Mouse (Mus musculus): ENCODE data around the gene Adam12. TPM values are rescaled to one million over a fixed set of nuclear protein-coding genes. Genes with fewer than 3 reads are reported as not detected.

Adam12 gene
- polyA plus RNA-seq, 1 experiment from 2014 or later = 9.4 TPM

DNA sequence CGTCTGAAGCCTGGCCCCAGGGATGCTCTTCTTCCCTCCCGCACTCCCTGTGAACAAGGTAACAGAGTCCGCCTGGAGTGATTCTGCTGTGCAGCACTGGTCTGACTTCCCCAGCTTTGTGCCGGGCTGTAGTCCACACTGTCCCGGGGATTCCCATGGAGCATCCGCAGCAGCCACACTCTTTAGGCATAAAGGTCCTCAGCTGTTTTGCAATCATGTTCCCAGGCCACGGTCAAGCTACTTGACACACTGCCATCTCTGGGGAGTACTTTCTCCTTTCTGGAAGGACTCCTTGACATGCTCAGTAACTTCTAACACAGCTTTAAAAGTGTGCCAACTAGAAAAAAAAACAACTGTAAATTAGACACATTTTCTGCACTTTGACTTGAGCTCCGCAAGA, 116.5 kb downstream of the Adam12 start:
- DNase-seq (ENCODE audit: low read depth, low spot score) = no peak
- POLR2A ChIA-PET = no interaction called here
- H3K27me3 ChIP-seq = no peaks in the 10 kb centered on the region
- no peak for TF ChIP-seq CTCF (IDR thresholded peaks at IDR 0.05)
- no peak for ATAC-seq
- CTCF ChIA-PET = interaction anchor here (1.2 kb wide), 1 partner anchor 109 kb away, joined by 5 read pairs; no protein-coding TSS in a partner anchor
- in situ Hi-C loops (cut with MboI; ENCODE audit: low pct_unique_long_range_greater_than_20kb) = no loop called here

- in situ Hi-C loops (cut with MboI; ENCODE audit: low pct_unique_long_range_greater_than_20kb) = no loop called here
- ChIA-PET POLR2A (no interaction called here), CTCF (interaction anchor here (1.2 kb wide), 1 partner anchor 109 kb away, joined by 5 read pairs; no protein-coding TSS in a partner anchor)
- H3K27me3 ChIP-seq = no peaks in the 10 kb centered on the region
- ATAC-seq = no peak
- TF ChIP-seq CTCF (IDR thresholded peaks at IDR 0.05) = no peak
- no peak for DNase-seq (ENCODE audit: low read depth, low spot score)
Observed at GRCm38 (mm10) chr7:134114311-134115188, 117.4 kb downstream of the Adam12 start.

DNA sequence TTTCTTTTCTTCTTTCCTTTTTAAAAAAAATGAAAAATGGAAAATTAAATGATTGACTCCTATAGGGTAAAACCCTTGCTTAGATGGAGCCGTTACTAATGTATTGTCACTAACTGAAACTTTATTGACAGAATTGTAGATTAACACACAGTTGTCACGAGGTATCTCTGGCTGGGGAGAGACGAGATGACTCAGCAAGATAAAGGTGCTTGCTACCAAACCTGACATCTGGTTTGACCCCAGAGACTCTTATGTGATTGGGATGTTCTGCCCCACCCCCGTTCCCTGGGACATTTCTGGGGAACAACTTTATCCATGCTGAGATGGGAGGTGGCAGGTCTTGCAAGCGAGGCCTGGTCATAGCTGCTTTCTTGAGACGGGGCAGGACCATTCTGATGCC, 118.1 kb downstream of the Adam12 start:
- ATAC-seq (no peak), DNase-seq (ENCODE audit: low read depth, low spot score) (no peak)
- H3K27me3 ChIP-seq = no peaks in the 10 kb centered on the region
- TF ChIP-seq CTCF (IDR thresholded peaks at IDR 0.05) = no peak
- in situ Hi-C loops (cut with MboI; ENCODE audit: low pct_unique_long_range_greater_than_20kb) = no loop called here
- ChIA-PET POLR2A (no interaction called here), CTCF (no interaction called here)

DNA sequence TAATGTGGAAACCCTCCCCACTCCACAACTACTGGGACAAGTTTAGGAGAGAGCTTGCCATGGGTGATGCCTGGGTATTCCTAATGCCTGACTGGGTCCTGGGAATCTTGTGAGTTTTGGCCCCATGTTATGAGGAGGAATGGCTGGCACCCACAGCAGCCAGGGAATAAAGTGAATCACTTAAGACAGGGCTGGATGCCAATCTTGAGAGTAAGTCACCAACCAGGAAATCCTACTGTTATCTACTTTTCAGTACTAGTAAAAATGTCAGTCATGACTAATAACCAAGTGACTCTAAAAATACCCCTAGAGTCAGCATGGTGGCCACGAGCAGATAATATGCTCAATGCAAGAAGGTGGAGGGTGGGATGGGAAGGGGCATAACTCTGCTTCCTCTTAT, 121.8 kb downstream of the Adam12 start:
- H3K27me3 ChIP-seq = no peaks in the 10 kb centered on the region
- in situ Hi-C loops (cut with MboI; ENCODE audit: low pct_unique_long_range_greater_than_20kb) = no loop called here

GRCm38 (mm10) chr7:134107849-134108248, 124.1 kb downstream of the Adam12 start:
- ChIA-PET CTCF (interaction anchor here (0.9 to 1.7 kb wide), 2 partner anchors 9 to 36 kb away, joined by 3 to 6 read pairs; no protein-coding TSS in a partner anchor), POLR2A (interaction anchor here (1.3 kb wide), 1 partner anchor 11 kb away, joined by 4 read pairs; no protein-coding TSS in a partner anchor)
- no peak for TF ChIP-seq CTCF (IDR thresholded peaks at IDR 0.05)
- DNase-seq (ENCODE audit: low read depth, low spot score) (no peak), ATAC-seq (no peak)
- H3K27me3 ChIP-seq = no peaks in the 10 kb centered on the region
- in situ Hi-C loops (cut with MboI; ENCODE audit: low pct_unique_long_range_greater_than_20kb) = no loop called here

More for the DNA sequence above, 121.8 kb downstream of the Adam12 start:
- ATAC-seq (peak; percentile 82), DNase-seq (ENCODE audit: low read depth, low spot score) (peak; percentile 71)
- POLR2A ChIA-PET = no interaction called here
- TF ChIP-seq CTCF (IDR thresholded peaks at IDR 0.05) = no peak
- CTCF ChIA-PET = interaction anchor here (0.7 kb wide), 1 partner anchor 19 kb away, joined by 3 read pairs; no protein-coding TSS in a partner anchor

DNA sequence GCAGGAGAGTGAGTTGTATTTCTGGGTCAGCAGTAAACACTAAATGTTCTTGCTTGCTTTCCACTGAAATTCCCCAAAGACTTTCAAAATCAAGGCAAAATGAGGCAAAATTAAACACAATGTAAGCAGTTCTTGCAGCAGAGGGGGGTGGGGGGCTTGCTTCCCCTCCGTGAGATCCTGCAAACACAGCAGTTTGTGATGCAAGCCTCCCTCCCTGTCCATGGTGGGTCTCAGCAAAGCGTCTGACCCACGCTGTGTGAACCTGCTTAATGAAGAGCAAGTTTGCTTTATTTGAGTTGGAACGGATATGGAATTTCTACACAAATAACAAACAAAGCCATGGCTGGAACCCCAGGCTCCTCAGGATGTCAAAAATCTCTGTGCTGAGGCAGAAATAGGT, 132.9 kb downstream of the Adam12 start:
- H3K27me3 ChIP-seq = no peaks in the 10 kb centered on the region
- DNase-seq (ENCODE audit: low read depth, low spot score) = no peak
- no peak for ATAC-seq
- ChIA-PET POLR2A (no interaction called here), CTCF (interaction anchor here (1.3 kb wide), 1 partner anchor 9 kb away, joined by 6 read pairs; no protein-coding TSS in a partner anchor)
- TF ChIP-seq CTCF (IDR thresholded peaks at IDR 0.05) = no peak
- in situ Hi-C loops (cut with MboI; ENCODE audit: low pct_unique_long_range_greater_than_20kb) = no loop called here

DNA sequence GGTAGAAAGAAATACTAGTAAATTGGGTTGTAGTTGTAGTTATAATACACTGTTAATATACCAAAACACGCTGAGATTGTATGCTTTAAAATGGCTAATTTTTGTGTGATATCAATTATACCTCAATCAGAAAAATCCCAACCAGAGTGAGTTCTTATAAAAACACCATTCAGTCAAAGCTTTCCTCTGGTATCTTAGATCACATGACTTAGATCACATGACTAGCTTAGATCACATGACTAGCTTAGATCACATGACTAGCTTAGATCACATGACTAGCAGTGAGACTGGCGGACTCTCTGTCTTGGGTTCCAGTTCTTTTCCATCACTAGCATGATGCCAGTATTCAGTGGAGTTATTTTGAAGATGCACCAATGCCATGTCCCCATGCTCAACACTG, 134.1 kb downstream of the Adam12 start:
- DNase-seq (ENCODE audit: low read depth, low spot score) (no peak), ATAC-seq (no peak)
- ChIA-PET POLR2A (no interaction called here), CTCF (no interaction called here)
- H3K27me3 ChIP-seq = no peaks in the 10 kb centered on the region
- no peak for TF ChIP-seq CTCF (IDR thresholded peaks at IDR 0.05)
- in situ Hi-C loops (cut with MboI; ENCODE audit: low pct_unique_long_range_greater_than_20kb) = no loop called here

DNA sequence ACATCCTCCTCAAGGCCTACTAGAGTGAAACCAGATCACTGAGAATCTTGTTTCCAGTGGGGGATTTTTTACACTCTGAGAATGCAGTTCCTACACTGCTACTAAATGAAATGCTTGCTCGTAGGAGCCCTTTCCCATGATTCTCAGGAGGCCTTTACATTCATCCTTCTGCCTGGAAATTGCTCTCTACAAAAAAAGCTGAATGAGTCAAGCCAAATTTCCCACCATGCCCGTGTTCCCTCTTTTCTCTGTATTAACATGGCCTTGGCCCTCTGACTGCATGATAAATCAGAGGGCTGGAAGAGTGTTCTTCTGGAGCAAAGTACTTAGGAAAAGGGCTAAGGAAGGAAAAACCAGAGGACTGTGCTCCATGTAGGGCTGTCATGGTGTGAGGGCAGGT, 138.1 kb downstream of the Adam12 start:
- TF ChIP-seq CTCF (IDR thresholded peaks at IDR 0.05) = no peak
- DNase-seq (ENCODE audit: low read depth, low spot score) (no peak), ATAC-seq (no peak)
- CTCF ChIA-PET = no interaction called here
- POLR2A ChIA-PET = interaction anchor here (0.7 kb wide), 1 partner anchor 42 kb away, joined by 3 read pairs; no protein-coding TSS in a partner anchor
- in situ Hi-C loops (cut with MboI; ENCODE audit: low pct_unique_long_range_greater_than_20kb) = no loop called here
- H3K27me3 ChIP-seq = no peaks in the 10 kb centered on the region

GRCm38 (mm10) chr7:134090764-134091163, 141.2 kb downstream of the Adam12 start:
- ChIA-PET POLR2A (interaction anchor here (0.5 kb wide), 1 partner anchor 297 kb away, joined by 9 read pairs; no protein-coding TSS in a partner anchor), CTCF (interaction anchor here (0.7 kb wide), 1 partner anchor 19 kb away, joined by 3 read pairs; no protein-coding TSS in a partner anchor)
- DNase-seq (ENCODE audit: low read depth, low spot score) (no peak), ATAC-seq (no peak)
- H3K27me3 ChIP-seq = no peaks in the 10 kb centered on the region
- TF ChIP-seq CTCF (IDR thresholded peaks at IDR 0.05) = no peak
- in situ Hi-C loops (cut with MboI; ENCODE audit: low pct_unique_long_range_greater_than_20kb) = no loop called here

GRCm38 (mm10) chr7:134090256-134090655, 141.7 kb downstream of the Adam12 start:
- in situ Hi-C loops (cut with MboI; ENCODE audit: low pct_unique_long_range_greater_than_20kb) = no loop called here
- no peak for DNase-seq (ENCODE audit: low read depth, low spot score)
- TF ChIP-seq CTCF (IDR thresholded peaks at IDR 0.05) = no peak
- no peak for ATAC-seq
- no peaks in the 10 kb centered on the region for H3K27me3 ChIP-seq
- POLR2A ChIA-PET = no interaction called here
- CTCF ChIA-PET = interaction anchor here (0.9 kb wide), 1 partner anchor 83 kb away, joined by 3 read pairs; no protein-coding TSS in a partner anchor

Data from Patski (cell line).